Mouse (Mus musculus) gastrocnemius, adult 8-10 months (tissue): ENCODE measurements at regions not wholly inside any gene's neighbourhood (a gene's known extent, or its start where the extent isn't known, plus 50 kb on each side); places are given as distances from the start of the nearest gene placed in this dataset.

Experiments
- DNase-seq, 2 experiments: peaks; one replicate each; pipeline ENCODE4 v3.0.0; 2022; ENCODE audit warnings: low spot score in 2 of 2

DNA sequence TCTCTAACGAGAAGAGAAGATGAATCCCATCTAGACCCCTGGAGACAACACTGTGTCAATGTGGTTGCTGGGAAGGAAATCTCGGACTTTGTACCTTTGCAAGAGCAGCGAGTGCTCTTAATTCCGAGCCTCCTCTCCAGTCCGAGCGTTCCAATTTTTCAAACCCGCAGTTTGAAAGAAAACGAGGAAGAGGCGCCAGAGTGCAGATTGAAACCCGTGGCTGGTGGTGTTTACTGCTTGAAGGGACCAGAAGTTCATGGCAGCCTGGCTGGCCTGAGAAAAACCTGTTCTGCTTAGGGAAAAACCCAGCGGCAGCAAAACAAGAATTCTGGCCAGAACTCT is 83.7 kb upstream of the Zfp648 start:
- DNase-seq, result no peak

DNA sequence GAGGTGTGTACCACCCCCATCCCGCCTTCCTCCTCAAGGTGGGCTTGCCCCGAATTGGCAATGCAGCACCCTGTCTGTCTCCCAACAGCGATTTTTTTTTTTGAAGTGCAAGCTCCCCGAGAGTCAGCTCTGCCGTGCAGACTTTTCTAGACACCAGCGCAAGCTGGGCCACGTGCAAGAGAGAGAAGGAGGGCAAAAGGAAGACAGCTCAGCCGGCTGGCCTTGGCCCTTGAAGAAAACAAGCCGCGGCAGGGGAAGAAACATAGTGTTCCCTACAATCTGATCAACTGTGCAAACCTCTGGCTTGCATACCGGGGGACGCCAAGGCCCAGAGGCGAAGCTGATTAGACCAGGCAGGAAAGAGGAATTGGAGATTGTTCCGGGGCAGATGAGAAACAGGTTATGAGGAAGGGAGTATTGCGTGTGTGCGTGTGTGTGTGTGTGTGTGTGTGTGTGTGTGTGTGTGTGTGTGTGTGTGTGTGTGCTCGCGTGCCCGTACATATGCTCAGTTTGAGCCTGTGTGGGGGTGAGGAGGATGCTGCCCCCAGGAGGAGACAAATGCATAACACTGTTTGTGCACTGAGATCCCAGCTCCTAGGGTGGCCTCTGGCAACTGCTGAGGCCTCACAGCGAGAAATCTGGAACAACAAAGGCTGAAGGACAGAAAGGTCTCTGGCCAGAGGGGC is 83.2 kb upstream of the Zfp648 start:
- peak; percentile 54 to 64 for DNase-seq

DNA sequence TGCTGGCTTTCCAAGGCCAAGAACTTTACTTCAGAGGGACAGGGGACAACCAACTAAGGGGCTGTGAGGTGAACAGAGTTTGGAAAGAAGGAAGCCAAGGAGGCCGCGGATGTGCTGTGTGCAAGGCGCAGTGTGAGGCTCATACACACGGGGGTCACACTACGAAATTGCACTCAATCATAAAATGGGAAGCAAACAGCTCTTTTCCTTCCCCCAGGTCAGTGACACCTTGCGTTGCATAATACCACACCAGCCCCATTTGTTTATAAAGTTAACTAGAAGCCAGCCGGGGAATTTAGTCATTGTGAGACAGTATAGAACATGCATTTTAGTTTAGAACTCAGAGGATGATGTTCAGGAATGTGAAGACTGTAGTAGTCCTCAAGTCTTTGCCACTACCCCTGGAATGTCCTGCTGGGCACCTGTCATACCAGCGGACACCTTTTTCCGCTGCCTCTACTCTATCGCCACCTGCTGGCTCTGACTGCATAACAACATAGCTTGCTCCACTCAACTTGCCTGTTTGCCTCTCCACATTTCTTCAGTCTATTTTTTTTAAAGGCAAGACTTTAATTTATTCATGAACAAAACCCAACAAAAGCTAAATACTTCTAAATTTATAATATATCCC is 82.5 kb upstream of the Zfp648 start:
- DNase-seq, result peak in 1 of 2 experiments; percentile 46

DNA sequence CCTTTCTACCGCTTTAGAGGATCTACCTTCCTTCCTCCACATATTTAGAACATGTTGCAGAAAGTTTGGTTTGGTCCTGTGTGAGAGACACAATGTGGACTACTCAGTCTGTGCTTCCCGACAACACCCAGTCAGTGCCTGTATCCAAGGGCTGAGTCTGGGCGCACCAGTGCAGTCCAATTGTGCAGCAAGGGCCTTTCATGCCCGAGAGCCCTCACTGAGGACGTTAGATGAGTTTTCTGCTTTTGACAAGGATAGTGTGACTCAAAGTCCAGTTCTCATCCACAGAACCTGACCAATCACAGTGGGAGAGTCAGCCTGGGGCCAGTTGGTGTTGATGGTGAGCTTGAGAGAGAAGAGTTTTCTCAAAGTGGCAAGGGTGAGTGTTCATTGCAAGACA is 81.4 kb upstream of the Zfp648 start:
- no peak for DNase-seq

- peak; percentile 70 to 85 for DNase-seq
These were observed 80.3 kb upstream of the Zfp648 start for GRCm38 (mm10) chr1:154120693-154121092.

DNA sequence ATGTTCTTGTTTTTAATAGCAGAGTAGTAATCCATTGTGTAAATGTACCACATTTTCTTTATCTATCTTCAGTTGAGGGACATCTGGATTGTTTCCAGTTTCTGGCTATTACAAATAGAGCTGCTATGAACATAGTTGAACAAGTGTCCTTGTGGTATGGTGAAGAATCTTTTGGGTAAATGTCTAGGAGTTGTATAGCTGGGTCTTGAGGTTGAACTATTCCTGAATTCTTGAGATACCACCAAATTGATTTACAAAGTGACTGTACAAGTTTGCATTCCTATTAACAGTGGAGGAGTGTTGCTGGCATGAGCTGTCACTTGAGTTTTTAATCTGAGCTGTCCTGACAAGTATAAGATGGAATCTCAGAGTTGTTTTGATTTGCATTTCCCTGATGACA is 76.0 kb upstream of the Zfp648 start:
- no peak for DNase-seq

DNA sequence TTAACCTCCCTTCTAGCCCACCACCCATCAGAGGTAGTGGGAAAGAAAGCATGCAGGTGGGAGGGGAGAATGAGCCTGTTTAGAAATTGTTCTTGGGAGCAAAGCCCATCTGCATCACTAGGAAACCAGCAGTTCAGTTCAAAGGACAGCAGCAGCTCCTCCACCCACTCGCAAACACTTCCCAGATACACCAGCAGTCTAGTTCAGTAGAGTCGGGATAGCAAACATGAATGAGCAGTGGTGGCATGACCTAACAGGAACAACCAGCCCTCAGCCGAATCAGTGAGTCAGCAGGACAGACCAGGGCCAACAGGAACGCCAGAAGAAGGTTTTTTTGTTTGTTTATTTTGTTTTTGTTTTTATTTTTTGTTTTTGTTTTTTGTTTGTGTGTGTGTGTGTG is 74.5 kb upstream of the Zfp648 start:
- no peak for DNase-seq

DNA sequence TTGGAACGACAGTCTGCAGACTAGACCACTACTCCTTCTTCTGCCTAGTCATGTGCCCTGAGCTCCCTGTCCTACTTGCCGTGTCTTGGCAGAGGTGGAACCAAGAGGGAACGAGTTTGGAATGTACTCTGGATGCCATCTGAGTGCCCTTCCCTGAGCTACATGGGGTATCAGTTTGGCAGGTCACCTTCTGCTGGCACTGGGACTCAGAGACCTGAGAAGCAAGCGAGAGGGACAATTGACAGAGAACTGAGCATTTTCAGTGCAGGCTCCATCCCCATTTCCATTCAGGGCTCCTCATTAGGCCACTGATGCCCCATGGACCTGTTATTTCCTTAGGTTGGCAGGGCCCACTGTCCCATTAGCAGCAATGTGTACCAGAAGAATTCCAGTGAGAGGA is 61.5 kb upstream of the Zfp648 start:
- no peak for DNase-seq

GRCm38 (mm10) chr1:154143691-154144090 is 57.3 kb upstream of the Zfp648 start:
- DNase-seq, result no peak

GRCm38 (mm10) chr1:154147001-154147571 is 53.9 kb upstream of the Zfp648 start:
- DNase-seq, result no peak

DNA sequence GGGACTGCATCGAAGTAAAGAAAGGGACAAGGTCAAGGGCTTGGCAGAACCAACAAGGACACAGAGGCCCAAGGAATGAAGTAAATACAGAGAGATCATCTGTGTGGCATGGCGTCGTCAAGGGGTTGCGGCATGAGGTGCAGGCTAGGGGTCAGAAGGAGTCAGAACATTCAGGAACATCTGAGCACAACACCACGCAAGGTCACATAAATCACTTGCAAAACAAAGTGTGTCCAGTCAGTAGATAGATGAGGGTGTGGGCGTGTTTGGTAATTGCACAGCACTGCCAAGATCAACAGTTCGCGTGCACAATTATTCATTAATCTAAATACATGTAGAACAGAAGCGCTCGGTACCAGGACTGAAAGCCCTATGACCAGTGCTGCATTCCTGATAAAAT is 52.0 kb upstream of the Zfp648 start:
- DNase-seq, result no peak

DNA sequence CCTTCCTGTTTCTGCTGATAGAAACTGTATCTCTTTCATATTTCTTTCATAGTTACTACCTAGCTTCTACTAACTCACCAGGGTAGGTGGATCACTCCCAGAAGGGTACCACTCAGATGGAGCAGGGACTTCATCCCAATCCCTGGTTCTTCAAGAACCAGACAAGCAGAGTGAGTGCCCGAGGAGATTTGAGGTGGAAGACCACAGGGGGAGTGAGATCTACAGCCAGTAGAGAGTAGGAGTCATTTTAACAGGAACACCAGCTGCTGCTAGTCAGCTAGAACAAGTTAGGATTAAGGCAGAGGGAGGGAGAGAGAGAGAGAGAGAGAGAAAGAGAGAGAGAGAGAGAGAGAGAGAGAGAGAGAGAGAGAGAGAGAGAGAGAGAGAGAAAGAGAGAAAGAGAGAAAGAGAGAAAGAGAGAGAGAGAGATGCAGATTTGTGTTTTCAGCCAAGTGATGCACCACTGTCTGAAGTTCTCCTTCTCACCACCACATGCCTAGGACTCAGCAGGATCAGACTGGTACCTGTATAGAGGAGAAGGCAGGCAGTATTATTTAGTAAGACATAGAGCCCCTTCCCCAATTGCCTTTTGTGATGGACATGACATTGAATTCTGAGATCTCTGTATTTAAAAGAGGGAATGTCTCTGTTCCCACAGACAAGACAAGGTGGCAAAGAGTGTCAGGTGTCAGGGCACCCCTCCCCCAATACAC is 51.4 kb upstream of the Zfp648 start:
- no peak for DNase-seq

DNA sequence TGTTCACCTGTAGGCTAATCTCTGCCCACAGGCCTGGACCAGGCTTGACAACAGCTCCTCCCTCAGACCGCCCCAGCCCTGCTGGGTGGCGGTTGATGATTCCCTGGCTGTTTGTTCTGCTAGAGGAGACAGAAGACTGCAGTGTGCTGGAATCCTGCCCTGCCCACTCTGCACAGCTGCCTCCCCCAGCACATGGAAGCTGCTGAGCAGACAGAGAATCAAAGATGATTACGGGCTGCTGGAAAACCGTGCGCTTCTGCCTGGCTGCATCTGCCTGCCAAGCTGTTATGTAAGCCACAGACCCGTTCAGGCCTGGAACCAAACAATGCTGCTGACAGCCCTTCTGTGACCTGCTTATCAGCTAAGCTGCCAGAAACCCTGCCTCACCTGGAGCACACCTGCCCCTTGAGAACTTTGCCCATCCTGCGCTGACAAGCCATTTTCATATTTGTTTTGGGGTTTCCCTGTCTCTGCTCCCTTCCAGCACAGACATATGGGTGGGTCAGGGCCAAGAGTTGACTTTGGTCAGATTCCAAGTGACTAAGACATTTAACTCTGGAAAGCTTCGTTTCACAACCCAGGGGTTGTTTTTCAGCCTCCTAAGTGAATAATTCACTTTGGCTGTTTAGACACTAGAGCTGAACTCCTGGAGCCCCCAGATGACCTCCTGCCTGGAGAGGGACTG is 50.7 kb upstream of the Zfp648 start:
- peak; percentile 66 to 81 for DNase-seq
